ENCODE assay signal across 10 mouse cellular contexts in genomic region chr9:24760461-24760860, GRCm38 (mm10). TPM values are rescaled to one million over a fixed set of nuclear protein-coding genes. Genes with fewer than 3 reads are reported as not detected.
DNase-seq lines count a peak whose midpoint lies in the region; ATAC-seq and TF ChIP-seq lines count a peak whose summit lies in the region.
"Had no signal": no experiment of that assay in that cellular context is flagged by ENCODE, and none has a peak within 500 bp of the region (broad histone marks: within the 10 kb centered on the region; RNA-seq: fewer than 3 reads in every experiment).

No protein-coding gene starts in this region.

- no peaks in the 10 kb centered on the region for H3K4me1 ChIP-seq in forebrain, postnatal 0 days (ENCODE audit: insufficient read depth)
- H3K4me1 ChIP-seq in forebrain, embryonic 16.5 days (replicated peaks; ENCODE audit: control insufficient read depth, insufficient read depth, low read length), result no peaks in the 10 kb centered on the region
- H3K4me1 ChIP-seq in bone marrow macrophage, adult 2 months (ENCODE audit: control insufficient read depth, insufficient read depth, low read length), result no peaks in the 10 kb centered on the region
- H3K4me1 ChIP-seq: limb, embryonic 12.5 days had no signal

- WGBS in forebrain, postnatal 0 days, result 26% methylated on average over 4 of the region's 4 CpGs
- 32% methylated on average over 4 of the region's 4 CpGs for WGBS in forebrain, embryonic 16.5 days

- no peak for TF ChIP-seq POLR2A in bone marrow macrophage, adult 2 months (IDR thresholded peaks at IDR 0.05; ENCODE audit: borderline replicate concordance, low read depth, low read length)

- H3K4me2 ChIP-seq in forebrain, postnatal 0 days (ENCODE audit: low read depth), result no peak overlapping the region
- no peak overlapping the region for H3K4me2 ChIP-seq in forebrain, embryonic 16.5 days (ENCODE audit: low read length)
- H3K4me2 ChIP-seq: limb, embryonic 12.5 days had no signal

- no peak overlapping the region for H3K9ac ChIP-seq in forebrain, postnatal 0 days
- no peak overlapping the region for H3K9ac ChIP-seq in forebrain, embryonic 16.5 days (replicated peaks; ENCODE audit: low read depth, low read length)
- H3K9ac ChIP-seq: limb, embryonic 12.5 days had no signal

- no peak for DNase-seq in forebrain, postnatal 0 days
- DNase-seq in left cerebral cortex, adult 2 months (ENCODE audit: extremely low spot score in 1 of 2, low spot score in 2 of 2), result no peak
- DNase-seq in left cerebral cortex, adult 8-10 months (ENCODE audit: low spot score in 2 of 2), result no peak
- DNase-seq in 416B (ENCODE audit: low read depth), result peak; percentile 29
- DNase-seq in right cerebral cortex, postnatal 4 days, result no peak
- DNase-seq in right cerebral cortex, postnatal 25 days, result no peak

- ATAC-seq in forebrain, postnatal 0 days, result no peak
- no peak for ATAC-seq in forebrain, embryonic 16.5 days

- no peaks in the 10 kb centered on the region for H3K9me3 ChIP-seq in forebrain, postnatal 0 days (ENCODE audit: low read length)
- no peaks in the 10 kb centered on the region for H3K9me3 ChIP-seq in forebrain, embryonic 16.5 days (ENCODE audit: control insufficient read depth, low read length)
- H3K9me3 ChIP-seq: limb, embryonic 12.5 days had no signal

- no peaks in the 10 kb centered on the region for H3K36me3 ChIP-seq in forebrain, postnatal 0 days (ENCODE audit: insufficient read depth)
- no peaks in the 10 kb centered on the region for H3K36me3 ChIP-seq in forebrain, embryonic 16.5 days (ENCODE audit: control insufficient read depth, insufficient read depth)
- H3K36me3 ChIP-seq: limb, embryonic 12.5 days had no signal

- peaks cover 2% of the 10 kb centered on the region for H3K27me3 ChIP-seq in forebrain, postnatal 0 days (ENCODE audit: insufficient read depth, low read length)
- peaks cover 7% of the 10 kb centered on the region; the same call in 1 of the 2 replicates for H3K27me3 ChIP-seq in forebrain, embryonic 16.5 days (replicated peaks; ENCODE audit: control insufficient read depth, insufficient read depth, low read length)

- H3K27ac ChIP-seq in forebrain, postnatal 0 days (ENCODE audit: low read depth, low read length), result no peak overlapping the region
- no peak overlapping the region for H3K27ac ChIP-seq in forebrain, embryonic 16.5 days (ENCODE audit: low read length)
- no peak overlapping the region for H3K27ac ChIP-seq in left cerebral cortex, adult 2 months
- no peak overlapping the region for H3K27ac ChIP-seq in bone marrow macrophage, adult 2 months (ENCODE audit: insufficient read depth, low read depth, low read length)
- H3K27ac ChIP-seq: limb, embryonic 12.5 days had no signal

- TF ChIP-seq CTCF in forebrain, postnatal 0 days (IDR thresholded peaks at IDR 0.05; ENCODE audit: low read depth), result peak; percentile 59
- TF ChIP-seq CTCF in left cerebral cortex, adult 2 months (IDR thresholded peaks at IDR 0.05), result peak; percentile 51
- peak; percentile 60 for TF ChIP-seq CTCF in bone marrow macrophage, adult 2 months (IDR thresholded peaks at IDR 0.05; ENCODE audit: low read depth, low read length)

- H3K4me3 ChIP-seq in forebrain, postnatal 0 days (ENCODE audit: low read depth, low read length), result no peak overlapping the region
- H3K4me3 ChIP-seq in forebrain, embryonic 16.5 days (replicated peaks; ENCODE audit: low read length), result no peak overlapping the region
- H3K4me3 ChIP-seq in left cerebral cortex, adult 2 months, result no peak overlapping the region
- no peak overlapping the region for H3K4me3 ChIP-seq in bone marrow macrophage, adult 2 months (ENCODE audit: insufficient read depth, low read length)
- H3K4me3 ChIP-seq: limb, embryonic 12.5 days had no signal

- intact Hi-C loops in left cerebral cortex, adult 2 months (cut with DNase I), result loop anchor here (5.0 kb wide), 2 partner anchors 267 to 282 kb away; no protein-coding TSS in a partner anchor

RNA-seq across cellular contexts. Expression of gene Tbx20, which starts 13.6 kb away (rescaled TPM):
- total RNA-seq in forebrain, postnatal 0 days (2014; rRNA removed), result 0.05 TPM in 1 of 2 replicates, not detected in the other
- not detected in 2 replicates for polyA plus RNA-seq in forebrain, postnatal 0 days (2015; fragmentation: Nextera tagmentation; extraction: Ambion mirVana)
- not detected in 2 replicates for polyA plus RNA-seq in forebrain, embryonic 16.5 days (2015; fragmentation: Nextera tagmentation; extraction: Ambion mirVana)
- total RNA-seq in left cerebral cortex, adult 2 months (2021), result not detected
- total RNA-seq in left cerebral cortex, adult 8-10 months (2022), result under 1 TPM in 1 of 4 experiments, not detected in 3; 0.02 TPM
- not detected in 2 replicates for polyA plus RNA-seq in bone marrow macrophage, adult 2 months (2012; ENCODE audit: insufficient read depth, insufficient read length, missing spikeins)
- total RNA-seq: monocyte, adult 5-6 weeks had no signal
- polyA plus RNA-seq: limb, embryonic 12.5 days had no signal
